Mouse (Mus musculus): Measurements from ENCODE around the gene Cisd3.
"Not testable (repeated sequence)": the region's sequence is repeated elsewhere in the genome, so short reads cannot be mapped to it uniquely, and the experiment has no call there.

The Cisd3 gene

DNA sequence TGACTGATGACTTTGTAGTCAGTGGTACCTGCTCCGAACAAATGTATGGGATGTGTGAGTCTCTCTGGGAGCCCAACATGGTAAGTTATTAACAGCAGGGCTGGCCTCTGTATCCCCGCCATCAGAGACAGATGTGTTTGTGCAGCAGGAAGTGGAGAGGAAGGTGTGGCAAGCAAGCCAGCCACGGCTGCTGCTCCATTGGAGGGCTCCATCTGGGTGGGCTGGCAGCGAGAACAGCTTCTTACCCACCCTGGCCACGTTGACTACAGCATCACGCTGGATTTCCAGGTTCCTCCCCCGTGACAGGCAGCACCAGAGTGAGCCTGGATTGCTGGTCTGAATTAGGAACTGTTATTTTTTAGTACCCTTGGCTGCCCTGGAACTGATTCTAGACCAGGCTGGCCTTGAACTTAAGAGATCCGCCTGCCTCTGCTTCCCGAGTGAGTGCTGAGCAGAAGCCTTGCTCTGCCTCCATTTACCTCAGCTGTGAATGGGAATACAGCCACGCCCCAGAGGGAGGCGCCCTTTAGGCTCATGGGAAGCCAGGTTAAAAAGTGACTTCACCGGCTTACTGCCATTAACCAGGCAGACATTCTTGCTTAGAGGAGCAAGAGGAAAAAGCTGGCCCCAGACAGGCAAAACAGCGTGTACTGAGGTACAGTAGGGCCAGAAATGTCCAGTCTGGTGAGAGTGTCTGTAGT lies 25.7 kb downstream of the Cisd3 start:
- DNase-seq (ENCODE audit: low spot score in 2 of 2), result no peak

DNA sequence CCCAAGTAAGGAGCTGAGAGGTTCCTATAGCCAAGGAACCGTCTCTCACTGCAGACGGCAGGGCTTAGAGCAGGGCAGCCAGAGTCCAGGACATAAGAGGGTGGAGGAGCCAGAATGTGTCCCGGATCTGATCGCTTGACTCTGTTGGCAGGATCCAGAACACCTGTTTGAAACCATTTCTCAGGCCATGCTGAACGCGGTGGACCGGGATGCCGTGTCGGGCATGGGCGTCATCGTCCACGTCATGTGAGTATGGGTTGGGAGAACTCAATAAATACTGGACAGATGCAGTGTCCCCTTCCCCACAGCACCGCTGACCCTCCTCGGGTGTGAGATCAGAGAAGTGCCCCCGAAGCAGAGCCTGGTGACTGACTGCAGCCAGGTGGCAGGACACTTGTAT lies 26.7 kb downstream of the Cisd3 start:
- no peak for DNase-seq (ENCODE audit: low spot score in 2 of 2)

DNA sequence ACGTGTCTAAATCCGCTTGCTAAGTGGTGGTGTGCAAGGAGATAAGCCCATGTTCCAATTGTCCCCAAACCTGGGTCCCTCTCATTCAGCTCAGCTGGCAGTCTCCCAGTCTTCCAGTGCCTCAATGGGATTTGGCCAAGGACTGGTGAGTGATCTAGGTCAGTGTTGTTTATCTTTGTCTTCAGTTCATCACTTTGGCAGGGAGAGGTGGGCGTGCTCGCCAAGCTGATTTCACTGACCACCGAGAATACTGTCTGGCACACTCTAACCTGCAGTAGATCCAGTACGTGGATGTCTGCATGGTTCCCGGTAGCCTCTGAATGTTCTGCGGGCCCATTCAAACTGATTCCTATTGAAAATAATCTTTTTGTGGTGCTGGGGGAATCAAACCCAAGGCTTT lies 28.3 kb downstream of the Cisd3 start:
- no peak for DNase-seq (ENCODE audit: low spot score in 2 of 2)

- DNase-seq (ENCODE audit: low spot score in 2 of 2), result no peak
Measured at GRCm38 (mm10) chr11:97714356-97714755, 28.7 kb downstream of the Cisd3 start.

GRCm38 (mm10) chr11:97714784-97715760 lies 29.4 kb downstream of the Cisd3 start:
- DNase-seq (ENCODE audit: low spot score in 2 of 2), result no peak

GRCm38 (mm10) chr11:97716021-97716420 lies 30.4 kb downstream of the Cisd3 start:
- no peak for DNase-seq (ENCODE audit: low spot score in 2 of 2)

DNA sequence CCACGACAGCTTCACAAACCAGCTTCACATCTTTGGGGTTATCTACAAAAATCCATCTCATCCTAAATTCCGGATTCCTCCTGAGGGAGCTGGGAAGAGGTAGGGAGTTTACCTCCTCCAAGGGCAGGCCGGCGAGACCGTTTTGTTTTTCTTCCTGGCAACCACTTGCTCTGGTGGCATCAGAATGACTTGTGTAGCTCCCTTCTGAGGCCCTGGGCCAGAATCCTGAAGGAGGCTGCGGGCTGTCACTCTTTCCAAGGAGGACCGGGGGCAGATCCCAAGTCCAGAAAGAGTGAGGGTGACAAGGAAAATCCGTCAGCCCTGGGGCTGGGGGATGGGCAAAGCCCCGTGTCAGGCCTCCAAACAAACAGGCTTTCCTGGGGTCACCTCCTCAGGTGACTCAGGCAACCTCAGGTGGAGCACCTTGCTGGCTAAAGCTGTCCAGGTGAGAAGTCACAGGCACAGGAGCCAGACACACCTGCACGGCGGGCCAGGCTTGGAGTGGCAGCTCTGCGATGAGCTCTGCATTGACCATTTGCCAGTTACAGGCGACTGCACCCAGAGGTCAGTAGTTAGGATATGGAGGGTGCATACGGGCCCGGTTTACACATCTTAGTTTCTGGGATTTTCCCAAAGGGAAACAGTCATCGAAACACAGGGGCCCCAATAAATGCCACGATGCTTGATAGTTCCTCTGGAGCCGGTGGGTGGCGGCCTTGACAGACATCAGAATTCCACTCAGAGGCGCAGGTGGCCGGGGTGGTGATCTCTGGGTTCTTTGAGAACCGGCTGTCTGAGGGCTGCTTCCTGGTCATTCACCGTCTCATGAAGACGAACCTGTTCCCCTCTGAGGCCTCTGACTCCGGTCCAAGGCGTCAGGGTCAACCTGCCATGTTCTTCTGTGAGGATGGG lies 32.0 kb downstream of the Cisd3 start:
- DNase-seq (ENCODE audit: low spot score in 2 of 2), result no peak

DNA sequence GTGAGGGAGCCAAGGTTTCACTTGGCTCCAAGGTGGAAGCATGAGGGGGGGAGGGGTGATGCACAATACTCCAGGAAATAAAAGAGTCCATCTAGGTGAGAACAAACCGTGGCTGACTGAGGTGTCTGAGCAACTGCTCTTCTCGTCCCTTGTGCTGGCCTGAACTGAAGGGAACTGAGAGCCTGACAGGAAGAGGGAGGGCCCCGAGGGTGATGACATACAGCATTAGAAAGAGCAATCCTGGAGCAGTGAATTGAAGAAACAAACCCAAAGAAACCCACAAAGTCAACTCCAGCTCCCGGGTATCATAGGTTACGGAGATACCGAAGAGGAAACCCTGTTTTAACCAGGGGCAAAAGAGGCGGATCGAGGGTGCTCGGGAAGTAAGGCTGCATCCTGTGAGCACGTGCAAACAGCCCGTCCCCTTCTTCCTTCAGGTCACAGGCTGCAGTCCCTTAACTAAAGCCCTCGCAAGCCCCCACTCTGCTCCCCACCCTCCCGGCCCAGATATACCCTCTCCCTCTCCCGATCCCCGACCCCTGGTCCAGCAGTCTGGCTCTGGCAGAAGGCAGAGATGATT lies 32.7 kb downstream of the Cisd3 start:
- DNase-seq (ENCODE audit: low spot score in 2 of 2), result no peak

DNA sequence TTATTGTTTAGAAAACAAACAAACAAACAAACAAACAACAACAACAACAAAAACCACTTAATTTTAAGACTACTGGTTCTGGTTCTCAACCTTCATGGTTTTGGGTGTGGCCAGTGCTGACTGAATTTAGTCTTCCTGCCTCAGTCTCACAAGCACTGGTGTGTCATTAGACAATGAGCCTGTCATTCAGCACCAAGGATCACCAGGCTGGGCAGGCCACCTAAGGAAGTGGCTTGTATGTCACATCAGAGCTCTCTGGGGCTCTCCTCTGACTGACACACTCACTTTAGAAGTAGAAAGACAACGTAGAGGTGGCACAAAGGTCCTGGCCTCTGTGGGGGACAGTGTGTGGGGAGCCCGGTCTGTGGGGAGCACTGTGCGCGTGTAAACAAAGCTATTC lies 33.4 kb downstream of the Cisd3 start:
- DNase-seq (ENCODE audit: low spot score in 2 of 2), result no peak

DNA sequence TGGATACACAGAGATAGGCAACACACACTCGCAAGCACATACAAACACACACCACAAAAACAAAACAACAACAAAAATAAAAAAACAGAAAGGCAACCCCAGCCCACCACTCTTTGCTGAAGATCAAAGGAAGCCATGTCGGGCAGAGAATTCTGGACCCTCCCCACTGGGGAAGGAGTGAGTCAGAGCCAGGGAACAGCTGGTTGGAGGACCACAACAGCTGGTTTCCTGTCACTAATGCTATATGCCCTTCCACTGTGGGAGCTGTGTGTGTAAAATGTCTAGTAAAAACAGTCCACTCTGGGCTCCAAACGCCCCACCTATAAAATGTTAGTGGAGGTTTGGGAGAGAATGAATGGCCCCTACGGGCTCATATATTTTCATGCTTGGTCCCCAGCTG lies 35.7 kb downstream of the Cisd3 start:
- DNase-seq (ENCODE audit: low spot score in 2 of 2), result no peak

GRCm38 (mm10) chr11:97723709-97724108 lies 38.1 kb downstream of the Cisd3 start:
- no peak for DNase-seq (ENCODE audit: low spot score in 2 of 2)

DNA sequence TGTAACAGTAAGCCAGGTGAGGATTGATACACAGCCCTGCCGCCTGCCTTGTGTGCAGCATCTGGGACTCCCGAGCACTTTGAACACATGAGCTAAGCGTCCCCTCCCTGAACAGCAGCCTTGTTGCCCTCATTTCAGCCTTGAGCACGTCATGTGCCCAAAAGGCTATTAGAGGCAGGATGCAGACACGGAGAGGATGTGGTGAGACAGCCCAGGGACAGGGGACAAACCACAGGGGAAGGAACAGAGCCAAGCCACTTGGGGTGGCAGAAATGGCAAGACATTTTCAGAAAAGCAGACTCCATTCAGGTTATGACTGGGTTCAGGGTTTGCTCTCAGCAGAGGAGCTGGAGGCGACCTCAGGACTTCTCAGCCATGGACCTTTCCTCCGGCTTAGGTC lies 42.7 kb downstream of the Cisd3 start:
- no peak for DNase-seq (ENCODE audit: low spot score in 2 of 2)

DNA sequence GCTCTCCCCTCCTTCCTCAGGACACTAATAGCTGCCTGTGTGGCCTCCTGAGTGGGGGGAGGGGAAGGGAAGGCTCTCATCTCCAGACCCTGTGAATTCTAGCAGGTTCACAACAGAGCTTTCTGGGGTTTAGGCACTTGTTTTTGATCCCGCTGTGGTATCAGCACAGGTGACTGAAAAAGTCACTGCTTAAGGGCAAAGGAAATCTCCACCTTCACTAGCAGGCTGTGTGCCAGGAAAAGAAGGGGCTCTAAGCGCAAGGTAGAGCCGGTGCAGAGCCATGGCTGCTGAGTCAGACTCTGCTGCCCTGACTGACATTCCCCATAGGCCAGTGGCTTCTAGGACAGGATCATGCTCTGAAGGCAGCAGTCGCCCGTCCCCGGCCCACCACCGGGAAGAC lies 43.1 kb downstream of the Cisd3 start:
- no peak for DNase-seq (ENCODE audit: low spot score in 2 of 2)

GRCm38 (mm10) chr11:97733689-97734088 lies 48.1 kb downstream of the Cisd3 start:
- DNase-seq (ENCODE audit: low spot score in 2 of 2), result no peak

DNA sequence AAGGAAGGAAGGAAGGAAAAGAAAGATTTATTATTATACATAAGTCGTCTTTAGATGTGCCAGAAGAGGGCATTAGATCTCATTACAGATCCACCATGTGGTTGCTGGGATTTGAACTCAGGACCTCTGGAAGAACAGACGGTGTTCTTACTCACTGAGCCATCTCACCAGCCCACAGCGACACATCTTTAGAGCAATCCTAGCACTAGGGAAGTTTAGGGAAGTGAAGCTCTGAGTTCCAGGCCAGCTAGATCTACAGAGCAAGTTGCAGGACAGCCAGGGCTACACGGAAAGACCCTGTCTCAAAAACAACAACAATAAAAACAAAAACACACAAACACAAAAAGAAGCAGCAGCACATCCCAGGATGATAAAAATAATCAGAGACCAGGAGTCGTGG lies 49.2 kb downstream of the Cisd3 start:
- not testable (repeated sequence) for DNase-seq (ENCODE audit: low spot score in 2 of 2)

GRCm38 (mm10) chr11:97736645-97737044 lies 51.0 kb downstream of the Cisd3 start:
- no peak for DNase-seq (ENCODE audit: low spot score in 2 of 2)

DNA sequence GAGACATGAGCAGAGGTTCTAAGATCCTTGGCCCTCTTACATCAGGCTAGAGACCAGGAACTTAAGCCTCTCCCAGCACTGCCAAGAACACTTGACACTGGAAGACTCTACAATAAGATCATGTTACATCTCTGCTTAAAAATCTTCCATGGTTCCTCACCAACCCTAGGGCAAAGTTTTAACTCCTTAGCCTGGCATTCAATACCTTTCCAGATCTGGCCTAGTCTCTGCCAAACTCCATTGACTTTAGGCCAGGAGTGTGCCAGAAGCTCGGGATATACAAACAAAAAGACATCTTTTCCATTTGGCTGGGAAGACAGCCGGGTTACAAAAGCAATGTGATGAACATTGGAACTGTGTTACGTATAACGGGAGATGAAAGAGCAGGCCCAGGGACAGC lies 52.0 kb downstream of the Cisd3 start:
- no peak for DNase-seq (ENCODE audit: low spot score in 2 of 2)
